Mouse (Mus musculus) left cerebral cortex, adult 9 months (tissue): ENCODE data around the gene Pcx.
A peak's percentile ranks its signal among the peaks of the same experiment; 100 is the strongest.
"Not testable (repeated sequence)": the region's sequence is repeated elsewhere in the genome, so short reads cannot be mapped to it uniquely, and the experiment has no call there.

Experiments
- DNase-seq, 2 experiments: peaks; one replicate each; pipeline ENCODE4 v3.0.0; 2022; ENCODE audit warnings: low spot score in 2 of 2

Pcx gene

DNA sequence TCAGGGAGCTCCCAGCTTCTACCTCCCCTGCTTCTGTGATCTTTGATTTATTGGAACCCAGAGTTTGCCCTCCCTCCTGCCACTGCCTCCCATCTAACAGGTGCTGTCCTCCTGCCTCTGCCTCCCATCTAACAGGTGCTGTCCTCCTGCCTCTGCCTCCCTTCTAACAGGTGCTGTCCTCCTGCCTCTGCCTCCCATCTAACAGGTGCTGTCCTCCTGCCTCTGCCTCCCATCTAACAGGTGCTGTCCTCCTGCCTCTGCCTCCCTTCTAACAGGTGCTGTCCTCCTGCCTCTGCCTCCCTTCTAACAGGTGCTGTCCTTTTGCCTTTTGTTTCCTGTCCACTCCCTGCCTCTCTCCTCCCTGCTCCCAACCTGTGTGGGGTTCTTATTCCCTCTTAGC is 76.5 kb downstream of the Pcx start:
- not testable (repeated sequence) for DNase-seq

DNA sequence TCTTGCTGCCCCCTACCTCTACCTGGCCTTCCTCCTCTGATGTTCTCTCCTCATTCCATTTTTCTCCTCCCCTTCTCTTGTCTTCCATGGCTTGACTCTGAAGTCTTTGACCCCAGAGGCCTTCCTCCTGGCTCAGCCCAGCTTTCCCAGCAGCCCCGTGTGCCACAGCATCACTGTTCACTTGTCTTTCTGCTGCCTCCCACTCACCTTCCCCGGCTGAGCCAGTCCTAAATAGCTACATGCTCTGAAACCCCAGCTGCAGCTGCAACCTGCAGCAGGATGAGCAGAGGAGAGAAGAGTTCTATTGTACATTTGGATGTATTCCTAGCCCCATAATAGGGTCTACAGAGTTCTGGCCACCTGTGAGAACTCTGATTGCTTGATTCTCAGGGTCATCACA is 77.2 kb downstream of the Pcx start:
- peak; percentile 42 to 46 for DNase-seq

DNA sequence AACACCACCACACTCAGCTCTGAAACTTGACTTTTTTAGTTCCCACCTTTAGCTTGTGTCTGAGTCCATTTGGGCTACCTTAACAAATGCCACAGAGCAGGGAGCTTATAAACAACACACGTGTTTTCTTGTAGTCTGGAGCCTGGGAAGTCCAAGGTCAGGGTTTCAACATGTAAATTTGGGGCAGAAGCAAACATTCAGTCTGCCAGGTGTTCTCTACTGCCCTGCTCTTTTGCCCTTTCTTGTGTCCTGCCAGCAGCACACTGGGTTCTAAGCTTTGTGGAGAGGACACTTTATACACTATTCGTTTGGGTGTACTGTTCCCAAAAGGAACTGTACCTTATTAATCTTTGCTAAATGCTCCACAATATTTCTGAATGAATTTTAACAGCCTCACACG is 78.2 kb downstream of the Pcx start:
- DNase-seq, result no peak

DNA sequence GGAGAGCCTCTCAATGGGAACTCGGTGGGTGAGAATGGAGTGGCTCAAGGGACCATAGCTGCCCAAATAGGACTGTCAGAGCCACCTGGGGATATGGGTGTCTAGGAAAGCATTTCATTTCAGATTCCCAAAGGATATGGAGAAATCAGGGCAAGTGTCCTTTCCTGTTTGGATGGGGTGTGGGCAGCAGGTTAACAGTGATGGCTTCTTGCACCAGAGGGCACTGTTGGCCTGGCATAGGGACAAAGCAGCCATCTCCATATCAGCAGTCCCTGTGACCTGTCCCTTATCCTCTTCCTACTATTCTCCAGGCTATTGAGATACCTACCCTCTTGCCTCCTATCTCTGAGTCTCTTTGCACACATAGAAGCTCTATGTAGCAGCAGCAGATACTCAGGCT is 78.8 kb downstream of the Pcx start:
- DNase-seq, result no peak

DNA sequence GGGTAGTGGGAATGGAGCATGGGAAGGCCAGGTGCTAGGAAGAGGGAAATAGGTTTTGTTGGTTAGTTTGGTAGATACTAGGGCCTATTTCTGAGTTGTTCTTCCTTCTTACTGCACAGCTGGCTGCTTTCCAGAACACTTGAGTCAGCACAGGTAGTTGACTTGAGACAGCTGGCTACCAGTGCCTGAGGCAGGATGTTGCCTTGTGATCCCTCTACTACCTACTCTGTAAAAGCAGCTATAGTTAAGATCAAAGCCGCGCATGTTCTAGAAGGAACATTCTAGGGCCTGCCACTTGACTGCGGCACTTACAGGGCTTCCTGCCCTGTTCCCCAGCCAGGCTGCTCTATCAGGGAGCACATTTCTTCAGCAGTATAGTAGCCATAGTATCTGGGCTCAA is 79.8 kb downstream of the Pcx start:
- DNase-seq, result no peak

DNA sequence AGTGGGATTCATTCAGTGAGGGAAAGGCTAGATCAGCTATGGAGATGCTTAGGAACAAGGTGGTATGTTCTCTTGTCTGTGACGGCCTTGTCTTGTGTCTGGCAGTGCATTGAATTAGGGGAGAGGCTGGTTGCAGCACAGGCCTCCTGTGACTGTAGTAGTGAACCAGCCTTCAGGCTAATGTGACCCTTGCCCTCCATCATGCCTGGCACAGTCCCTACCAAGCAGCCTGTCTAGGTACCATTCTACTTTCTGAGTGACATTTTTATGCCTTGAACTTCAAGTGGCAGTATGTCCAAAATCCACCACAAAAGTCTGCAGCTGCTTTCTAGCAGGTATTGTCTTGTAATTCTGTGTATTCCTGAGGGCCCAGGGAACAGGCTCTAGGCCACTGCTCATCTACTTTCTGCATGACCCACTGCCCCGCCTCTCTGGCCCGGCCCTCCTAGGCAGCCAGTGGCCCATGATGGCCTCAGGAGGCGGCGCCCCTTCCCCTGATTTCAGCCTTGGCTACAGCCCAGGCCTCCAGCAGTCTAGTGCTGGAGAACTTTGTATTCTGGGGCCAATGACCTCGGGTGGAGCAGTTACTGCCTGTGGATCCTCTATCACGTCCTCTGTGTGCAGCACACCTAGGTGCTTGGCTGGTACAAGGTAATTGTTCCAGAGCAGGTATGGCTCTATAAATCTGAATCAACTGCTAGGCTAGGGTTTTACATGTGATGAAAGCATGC is 83.7 kb downstream of the Pcx start:
- no peak for DNase-seq

DNA sequence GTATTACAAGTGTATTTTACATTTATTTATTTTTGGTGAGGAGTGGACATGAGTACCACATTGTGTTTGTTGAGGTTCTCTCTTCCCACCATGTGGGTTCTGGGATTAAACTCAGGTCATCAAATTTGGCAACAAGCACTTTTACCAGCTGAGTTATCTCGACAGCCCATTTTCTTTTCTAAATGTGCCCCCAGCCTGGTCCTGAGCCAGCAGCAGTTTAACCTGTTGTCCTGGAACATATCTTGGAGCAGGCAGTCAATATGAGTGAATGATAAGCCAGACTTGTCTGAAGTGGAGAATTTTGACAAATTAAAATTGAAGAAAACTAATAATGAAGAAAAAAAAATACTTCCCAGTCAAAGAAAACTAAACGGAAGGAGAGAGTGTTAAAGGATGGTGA is 85.8 kb downstream of the Pcx start:
- no peak for DNase-seq

DNA sequence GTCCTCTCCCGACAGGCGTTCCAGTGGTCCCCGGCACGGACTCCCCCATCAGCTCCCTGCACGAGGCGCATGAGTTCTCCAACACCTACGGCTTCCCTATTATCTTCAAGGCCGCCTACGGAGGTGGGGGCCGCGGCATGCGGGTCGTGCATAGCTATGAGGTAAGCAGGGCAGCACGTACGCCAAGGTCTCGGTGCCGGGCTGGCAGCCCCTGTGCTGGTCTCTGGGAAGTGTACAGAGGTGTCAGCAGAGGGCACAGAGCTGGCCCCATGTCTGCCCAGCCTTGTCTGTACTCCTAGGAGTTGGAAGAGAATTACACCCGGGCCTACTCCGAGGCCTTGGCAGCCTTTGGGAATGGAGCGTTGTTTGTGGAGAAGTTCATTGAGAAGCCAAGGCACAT is 92.2 kb downstream of the Pcx start:
- no peak for DNase-seq

DNA sequence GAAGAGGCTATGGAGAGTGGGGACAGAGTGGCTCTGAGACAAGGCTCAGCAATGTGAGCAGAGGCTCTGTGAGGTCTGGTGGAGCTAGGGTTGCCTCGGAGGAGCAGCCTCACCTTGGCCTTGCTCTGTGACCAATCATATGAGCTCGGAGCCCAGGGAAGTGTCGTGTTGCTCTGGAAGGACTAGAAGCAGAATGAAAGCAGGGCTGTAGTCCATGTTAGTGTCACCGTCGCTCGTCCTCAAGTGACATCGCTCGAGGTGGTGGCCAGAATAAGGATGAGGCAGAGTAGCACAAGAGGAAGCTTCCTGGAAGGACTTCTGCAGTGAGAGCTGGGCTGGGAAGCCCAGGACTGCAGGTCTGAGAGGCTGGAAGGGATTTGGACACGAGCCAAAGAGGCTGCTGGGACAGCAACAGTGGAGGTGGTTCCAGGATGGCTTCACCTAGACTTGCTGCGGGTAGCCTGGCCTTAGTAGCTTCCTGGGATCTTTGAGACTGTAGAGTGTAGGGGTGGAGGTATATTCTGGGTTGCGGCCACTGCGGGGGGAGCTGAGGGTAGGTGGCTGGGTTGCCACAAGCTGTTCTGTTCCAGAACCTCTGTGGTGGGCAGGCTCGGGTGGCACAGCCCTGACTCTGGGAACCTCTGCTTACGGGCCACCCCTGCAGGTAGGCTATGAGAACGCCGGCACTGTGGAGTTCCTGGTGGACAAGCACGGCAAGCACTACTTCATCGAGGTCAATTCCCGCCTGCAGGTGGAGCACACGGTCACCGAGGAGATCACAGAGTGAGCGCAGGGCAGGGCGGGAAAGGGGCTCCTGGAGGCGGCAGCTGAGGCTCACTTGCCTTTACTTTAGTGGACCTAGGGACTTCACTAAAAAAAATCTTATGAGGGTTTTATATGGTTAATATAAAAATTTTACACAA is 93.8 kb downstream of the Pcx start:
- no peak for DNase-seq

DNA sequence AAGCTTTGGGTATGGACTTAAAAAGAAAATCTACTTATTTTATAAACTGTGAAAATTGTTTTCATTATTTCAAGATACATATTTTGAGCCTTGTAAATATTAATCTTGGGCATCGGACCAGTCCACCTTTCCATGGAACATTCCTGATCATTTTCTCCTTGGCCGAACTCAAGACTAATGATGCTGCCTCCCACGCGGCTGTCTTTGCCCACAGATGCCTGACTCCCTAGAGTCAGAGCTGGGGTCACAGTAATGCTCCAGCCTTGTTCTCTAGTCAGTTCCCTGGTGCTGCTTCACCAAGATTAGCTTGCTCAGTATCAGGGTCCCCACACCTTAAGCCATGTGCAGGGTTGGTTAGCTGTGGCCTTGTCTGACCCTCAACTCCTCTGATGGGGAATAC is 95.4 kb downstream of the Pcx start:
- DNase-seq, result no peak

DNA sequence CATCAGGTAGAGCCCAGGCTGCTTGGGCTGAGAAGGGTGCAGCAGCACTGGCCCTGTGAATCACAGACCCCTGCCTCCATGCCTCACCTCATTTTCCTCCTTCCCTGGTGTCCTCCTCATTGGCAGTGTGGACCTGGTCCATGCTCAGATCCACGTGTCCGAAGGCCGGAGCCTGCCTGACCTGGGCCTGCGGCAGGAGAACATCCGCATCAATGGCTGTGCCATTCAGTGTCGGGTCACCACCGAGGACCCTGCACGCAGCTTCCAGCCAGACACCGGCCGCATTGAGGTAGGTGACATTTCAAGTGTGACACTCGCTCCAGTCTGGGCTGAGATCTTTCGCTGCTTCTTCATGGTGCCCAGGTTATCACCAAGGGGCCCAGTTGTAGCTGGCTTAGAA is 97.1 kb downstream of the Pcx start:
- DNase-seq, result no peak

DNA sequence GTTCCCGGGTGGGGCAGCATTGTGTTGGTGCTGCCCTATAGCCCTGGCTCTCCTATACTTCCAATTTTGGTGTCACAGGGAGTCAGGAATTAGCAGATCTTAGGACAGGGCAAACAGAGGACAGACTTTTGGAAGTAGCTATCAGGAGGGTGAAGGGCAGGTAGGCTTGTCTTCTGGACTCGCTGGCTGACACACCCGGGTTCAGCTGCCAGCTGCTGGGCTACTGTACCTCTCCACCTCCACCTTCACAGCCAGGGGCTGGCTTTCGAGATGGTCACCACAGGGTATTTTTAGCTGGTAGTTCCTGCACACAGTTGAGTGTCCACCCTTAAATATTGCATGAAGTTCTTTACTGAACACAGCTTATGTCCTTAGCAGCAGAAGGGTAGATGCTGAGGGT is 98.2 kb downstream of the Pcx start:
- DNase-seq, result no peak

DNA sequence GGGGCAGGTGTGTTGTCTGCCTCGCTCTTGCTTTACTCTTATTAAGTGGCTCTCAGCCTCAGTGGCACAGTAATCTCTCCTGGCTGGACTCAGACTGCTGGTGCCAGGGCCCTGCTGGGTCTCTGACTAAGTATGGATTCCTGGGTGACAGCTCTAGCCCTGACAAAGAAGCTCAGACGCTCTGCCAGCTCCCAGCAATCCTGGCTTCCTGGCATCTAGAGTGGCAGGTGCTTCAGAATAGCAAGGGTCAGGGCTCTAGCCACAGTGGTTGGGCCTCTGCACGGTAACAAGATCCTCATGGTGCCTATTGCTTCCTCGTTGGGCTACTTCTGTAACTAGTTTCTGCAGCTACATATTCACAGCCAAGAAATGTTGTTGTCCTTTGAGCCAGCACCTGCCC is 99.8 kb downstream of the Pcx start:
- no peak for DNase-seq

DNA sequence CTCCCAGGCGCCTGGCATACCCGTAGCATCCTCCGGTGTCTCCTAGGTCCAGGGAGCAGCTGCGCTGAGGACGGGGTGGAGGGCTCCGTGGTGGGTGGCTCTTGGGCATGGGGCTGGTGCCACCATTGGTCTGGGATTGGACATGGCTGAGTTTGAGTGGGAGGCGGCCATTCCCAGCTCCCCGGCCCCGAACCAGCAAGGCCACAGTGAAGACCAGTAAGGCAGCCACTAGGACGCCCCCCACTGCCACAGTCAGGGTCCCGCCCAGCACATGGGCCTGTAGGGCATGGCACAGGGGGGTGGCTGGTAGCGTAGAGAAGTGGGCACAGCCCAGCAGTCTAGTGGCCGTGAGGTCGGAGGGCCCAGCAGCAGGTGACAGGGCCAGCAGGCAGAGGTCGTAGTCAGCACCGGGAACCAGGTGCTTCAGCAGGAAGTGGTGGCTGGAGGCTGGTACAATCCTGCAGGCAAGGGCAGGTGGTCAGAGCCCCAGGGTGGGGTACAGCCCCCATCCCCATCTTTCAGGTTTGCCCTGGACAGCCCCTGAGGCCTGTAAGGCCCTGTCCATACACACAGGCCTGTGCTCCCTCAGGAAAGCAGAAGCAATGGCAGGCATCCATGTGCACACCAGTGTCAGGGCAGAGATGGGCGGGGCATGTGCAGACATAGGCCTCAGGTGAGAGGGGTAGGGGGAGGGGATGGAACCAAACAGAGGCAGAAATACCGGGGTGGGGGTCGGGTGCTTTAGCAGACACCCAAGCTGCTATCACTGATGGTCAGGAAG is 102.1 kb downstream of the Pcx start:
- no peak for DNase-seq

DNA sequence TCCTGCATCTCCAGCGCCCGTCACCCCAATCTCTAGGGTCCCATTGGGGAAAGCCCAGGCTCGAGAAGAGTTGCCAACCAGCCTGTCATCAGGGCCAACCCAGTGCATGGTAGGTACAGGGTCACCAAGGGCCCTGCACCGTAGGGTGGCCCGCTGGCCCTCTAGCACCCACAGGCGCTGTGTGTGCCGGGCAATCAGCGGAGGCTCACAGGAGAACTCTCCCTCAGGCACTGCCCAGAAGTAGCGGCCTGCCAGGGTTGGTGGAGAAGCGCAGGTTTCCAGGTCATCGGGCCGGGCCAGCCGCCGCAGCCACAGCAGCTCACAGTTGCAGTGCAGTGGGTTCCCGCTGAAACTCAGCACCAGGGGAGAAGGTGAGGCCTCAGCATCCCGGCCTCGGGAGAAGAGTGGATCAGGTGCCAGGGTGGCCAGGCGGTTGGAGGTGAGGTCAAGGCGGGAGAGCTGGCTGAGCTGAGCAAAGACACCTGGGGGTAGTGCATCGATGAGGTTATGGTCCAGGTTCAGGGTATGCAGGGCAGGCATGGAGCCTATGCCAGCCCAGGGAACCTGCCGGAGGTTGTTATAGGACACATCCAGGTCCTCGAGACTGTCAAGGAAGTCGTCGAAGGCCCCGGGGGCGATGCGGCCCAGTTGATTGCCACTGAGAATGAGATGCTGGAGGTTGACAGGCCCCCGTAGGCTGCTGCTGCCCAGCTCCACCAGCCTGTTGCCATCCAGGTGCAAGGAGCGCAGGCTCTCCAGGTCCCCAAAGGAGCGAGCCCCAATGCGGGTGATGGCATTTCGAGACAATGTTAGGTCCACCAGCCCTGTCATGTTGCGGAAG is 103.4 kb downstream of the Pcx start:
- DNase-seq, result no peak

DNA sequence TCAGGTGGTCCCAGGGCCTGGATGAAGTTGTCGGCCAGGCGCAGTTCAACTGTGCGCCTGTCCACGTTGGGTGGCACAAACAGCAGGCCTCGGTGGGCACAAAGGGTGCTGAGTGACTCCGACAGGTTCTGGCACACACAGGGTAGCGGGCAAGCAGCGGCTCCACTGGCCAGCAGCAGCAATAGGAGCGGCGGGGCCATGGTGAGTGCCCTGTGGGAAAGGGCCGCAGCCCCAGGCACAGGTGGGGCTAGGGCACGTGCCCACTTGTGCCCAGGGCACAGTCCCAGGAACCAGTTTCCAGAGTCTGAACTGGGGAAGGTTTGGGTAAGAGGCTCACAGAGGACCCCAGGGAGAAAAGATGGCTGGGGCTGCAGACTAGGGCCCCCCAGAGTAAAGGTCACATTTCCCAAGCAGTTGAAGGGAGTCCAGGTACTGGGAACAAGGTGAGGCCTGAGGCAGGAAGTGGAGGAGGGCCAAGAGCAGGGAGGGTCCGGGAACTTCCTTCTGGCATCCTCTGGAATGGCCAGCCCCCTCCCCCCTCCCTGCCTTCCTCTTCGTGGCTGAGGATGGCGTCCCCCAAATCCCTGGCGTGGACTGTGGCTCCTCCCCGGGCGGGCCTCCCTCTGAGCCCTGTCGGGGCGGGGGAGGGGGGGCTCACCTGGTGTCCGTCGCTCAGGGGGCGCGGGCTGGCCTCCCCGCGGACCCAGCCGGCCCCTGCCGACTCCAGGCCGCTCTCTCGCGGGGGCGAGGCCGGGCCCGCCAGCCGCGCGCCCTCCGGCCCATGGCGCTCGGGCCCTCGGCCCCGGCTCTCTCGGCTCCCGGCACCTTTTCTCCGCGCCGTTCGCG is 104.3 kb downstream of the Pcx start:
- no peak for DNase-seq

DNA sequence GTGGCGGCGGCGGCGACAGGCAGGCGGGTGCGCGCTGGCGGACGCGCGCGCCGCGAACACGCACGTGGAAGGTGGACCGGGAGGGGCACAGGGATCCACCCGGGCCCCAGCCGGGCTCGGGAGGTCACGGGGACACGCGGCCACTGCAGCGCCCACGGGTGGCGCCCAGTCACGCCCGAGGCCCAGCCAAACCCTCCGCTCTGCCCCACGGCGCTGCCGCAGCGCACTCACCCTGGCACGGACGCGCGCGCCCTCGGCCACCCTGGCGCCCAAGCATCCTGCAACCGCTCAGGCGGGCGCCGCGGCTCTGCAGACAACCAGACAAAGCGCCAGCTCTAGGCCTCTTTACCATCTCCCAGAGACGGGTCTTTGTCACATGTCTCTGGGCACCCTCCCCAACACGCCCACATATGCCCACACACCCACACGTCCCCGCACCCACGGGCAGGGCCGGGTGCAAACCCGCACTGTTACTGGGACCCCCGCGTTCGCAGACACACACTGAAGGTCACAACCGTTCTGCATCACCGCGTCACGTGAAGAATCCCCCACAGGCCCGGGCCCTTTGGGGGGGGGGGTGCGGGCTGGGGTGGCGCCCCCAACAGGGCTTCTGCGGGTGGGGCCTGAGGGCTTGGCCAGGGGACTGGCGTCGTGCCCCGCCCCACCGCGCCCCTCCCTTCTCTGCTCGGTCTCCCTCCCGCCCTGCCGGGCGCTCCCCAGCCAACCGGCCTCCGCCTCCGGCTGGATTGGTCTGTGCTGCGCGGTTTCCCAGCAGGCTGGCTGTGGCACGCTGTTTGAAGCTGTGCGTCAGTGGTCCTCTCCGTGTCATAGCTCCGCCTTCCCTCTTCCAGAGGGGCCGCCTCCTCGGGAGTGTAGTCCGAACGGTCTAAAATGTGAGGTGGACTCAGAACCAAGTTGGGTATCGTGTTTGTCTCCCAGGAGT is 105.2 kb downstream of the Pcx start, which contains the start of gene Lrfn4:
Lrfn4 (minus strand) TSS at position 517 of the 943 bp plus-strand sequence.
- DNase-seq, result peak; percentile 83 to 90

DNA sequence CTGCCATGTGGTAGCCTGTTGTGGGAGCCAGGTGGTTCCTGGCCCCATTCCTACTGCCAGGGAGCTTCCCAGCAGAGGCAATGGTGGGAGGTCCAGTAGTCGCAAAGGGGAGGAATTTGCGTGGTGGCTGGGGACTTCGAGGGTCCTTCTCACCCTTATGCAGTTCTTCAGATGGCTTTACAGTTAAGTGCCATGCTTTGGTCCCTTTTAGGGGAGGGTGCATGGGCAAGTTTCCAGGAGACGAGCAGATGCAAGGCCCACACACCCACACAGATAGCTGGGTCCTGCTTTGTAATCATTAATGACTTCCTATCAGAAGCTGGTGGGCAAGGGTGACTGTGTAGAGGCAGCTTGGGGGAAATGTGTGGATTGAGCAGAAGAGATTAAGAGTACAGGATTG is 106.3 kb downstream of the Pcx start:
- no peak for DNase-seq

DNA sequence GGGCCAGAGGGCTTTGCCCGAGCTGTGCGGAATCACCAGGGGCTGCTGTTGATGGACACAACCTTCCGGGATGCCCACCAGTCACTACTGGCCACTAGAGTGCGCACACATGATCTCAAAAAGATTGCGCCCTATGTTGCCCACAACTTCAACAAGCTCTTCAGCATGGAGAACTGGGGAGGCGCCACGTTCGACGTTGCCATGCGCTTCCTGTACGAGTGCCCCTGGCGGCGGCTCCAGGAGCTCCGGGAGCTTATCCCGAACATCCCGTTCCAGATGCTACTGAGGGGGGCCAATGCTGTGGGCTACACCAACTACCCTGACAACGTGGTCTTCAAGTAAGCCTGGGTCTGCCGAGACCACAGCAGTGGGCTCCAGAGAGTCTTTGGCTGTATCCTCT is 107.9 kb downstream of the Pcx start:
- DNase-seq, result no peak
